Mouse (Mus musculus) forelimb bud, embryonic 11.5 days (tissue): ENCODE results near the gene Shf.
"Not testable (repeated sequence)": the region's sequence is repeated elsewhere in the genome, so short reads cannot be mapped to it uniquely, and the experiment has no call there.

Experiments used
- DNase-seq: peaks from one replicate; pipeline ENCODE4 v3.0.0-alpha.2; 2012; ENCODE audit warnings: low read depth, low spot score

The Shf gene

GRCm38 (mm10) chr2:122348531-122349131 lies 20.3 kb downstream of the Shf start:
- peak; percentile 76 for DNase-seq

DNA sequence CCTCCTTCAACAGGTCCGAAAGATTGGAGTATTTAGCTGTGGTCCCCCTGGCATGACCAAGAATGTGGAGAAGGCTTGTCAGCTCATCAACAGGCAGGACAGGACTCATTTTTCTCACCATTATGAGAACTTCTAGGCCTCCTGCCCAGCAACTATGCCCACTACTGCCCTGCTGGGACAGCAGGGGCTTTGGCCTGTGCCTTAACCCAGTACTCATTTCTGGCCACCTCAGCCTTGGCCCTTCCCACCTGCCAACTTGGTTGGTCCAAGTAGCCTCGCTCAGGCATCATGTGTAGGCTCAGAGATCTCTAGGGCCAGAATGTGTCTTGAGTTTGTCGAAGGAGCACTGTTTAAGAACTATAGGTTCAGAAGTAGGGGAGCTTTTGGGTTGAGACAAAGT lies 21.7 kb downstream of the Shf start:
- DNase-seq, result no peak

DNA sequence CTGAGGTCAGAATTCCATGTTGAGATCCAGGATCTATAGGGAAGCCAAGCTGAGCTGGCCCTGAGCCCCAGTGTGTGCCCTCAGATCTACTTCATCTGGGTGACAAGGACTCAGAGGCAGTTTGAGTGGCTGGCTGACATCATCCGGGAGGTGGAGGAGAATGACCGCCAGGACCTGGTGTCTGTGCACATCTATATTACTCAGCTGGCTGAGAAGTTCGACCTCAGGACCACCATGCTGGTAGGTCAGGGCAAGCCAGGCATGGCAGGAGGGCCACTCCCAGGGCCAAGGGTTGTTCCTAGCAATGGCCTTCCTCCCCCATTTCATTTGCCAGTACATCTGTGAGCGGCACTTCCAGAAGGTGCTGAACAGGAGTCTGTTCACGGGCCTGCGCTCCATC lies 22.8 kb downstream of the Shf start:
- DNase-seq, result not testable (repeated sequence)

DNA sequence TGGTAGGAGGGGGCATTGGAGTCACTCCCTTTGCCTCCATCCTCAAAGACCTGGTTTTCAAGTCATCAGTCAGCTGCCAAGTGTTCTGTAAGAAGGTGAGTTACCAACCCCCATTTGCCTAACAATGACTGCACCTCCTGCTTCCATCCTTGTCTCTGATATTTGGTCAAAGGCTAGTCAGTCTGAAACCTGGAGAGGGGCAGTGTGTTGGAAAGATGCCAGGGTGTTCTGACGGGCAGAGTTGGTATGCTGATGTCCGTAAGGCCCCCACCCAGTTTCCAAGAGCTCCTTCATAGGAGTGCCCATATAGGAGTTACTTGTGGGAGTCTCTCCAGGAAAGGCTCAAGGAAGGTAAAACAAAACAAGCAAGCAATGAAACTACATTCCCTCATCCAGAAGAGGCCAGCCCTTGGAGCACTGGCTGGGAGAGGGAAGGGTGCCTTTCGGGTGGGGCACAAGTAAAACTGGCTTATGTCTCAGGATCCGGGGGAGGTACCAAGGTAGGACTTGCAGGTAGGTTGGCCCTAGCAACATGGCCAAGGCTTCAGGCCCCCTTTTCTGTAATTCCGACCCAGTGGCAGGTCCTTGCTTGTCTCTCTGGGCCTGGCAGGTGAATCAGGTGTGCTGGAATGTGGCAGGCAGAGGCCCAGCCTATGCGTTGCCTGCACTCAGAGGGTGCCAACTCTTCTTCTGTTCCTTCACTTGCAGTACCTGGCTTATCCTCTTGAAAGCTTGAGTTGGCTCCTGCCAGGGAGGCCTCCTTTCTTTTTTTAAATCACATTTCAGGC lies 23.7 kb downstream of the Shf start:
- DNase-seq, result no peak

DNA sequence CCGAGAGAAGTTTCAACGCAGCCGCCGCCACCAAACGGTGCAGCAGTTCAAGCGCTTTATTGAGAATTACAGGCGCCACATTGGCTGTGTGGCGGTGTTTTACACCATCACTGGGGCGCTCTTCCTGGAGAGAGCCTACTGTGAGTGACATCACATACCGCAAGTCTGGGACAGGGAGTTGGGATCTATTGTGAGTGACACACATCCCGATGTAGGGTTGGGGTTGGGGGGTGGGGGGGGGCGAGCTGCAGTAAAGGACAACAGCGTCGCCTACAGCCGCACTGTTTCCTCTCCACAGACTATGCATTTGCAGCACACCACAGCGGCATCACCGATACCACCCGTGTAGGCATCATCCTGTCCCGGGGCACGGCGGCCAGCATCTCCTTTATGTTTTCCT lies 31.7 kb downstream of the Shf start:
- no peak for DNase-seq

- no peak for DNase-seq
These were observed 34.8 kb downstream of the Shf start for GRCm38 (mm10) chr2:122334170-122334569.

DNA sequence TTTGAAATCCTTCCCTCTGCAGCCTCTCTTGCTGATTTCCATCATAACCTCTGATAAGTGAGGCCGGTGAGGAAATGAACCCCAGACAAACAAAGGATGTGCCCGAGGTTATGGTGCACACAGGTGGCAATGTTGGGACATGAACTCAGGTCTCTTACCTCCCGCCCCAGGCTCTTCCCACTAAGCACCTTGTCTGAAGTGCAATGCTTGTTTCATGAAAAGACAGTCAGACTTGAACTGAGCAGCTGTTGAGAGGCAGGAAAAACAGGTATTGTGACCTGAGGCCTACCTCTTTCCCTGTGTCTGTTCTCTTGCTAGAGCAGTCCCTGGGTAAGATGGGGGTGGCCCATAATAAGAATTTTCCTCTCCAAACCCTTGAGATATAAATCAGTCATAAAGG lies 36.7 kb downstream of the Shf start:
- no peak for DNase-seq

DNA sequence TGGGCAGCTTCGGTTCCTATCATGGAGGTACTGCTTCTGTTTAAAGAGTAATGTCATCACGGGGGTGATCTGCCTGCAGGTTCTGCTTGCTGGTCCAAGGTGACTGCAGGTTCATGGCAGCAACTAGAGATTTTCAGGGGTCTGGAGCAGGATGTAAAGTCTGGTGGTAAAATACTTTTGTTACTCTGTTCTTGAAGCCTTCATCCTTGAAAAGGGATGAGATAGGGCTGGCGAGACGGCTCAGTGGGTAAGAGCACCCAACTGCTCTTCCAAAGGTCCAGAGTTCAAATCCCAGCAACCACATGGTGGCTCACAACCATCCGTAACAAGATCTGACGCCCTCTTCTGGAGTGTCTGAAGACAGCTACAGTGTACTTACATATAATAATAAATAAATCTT lies 38.6 kb downstream of the Shf start:
- not testable (repeated sequence) for DNase-seq

- DNase-seq, result no peak
These were observed 41.0 kb downstream of the Shf start for GRCm38 (mm10) chr2:122327986-122328385.

- DNase-seq, result no peak
These were observed 43.6 kb downstream of the Shf start for GRCm38 (mm10) chr2:122325361-122325760.

- no peak for DNase-seq
These were observed 44.4 kb downstream of the Shf start for GRCm38 (mm10) chr2:122324586-122324985.

DNA sequence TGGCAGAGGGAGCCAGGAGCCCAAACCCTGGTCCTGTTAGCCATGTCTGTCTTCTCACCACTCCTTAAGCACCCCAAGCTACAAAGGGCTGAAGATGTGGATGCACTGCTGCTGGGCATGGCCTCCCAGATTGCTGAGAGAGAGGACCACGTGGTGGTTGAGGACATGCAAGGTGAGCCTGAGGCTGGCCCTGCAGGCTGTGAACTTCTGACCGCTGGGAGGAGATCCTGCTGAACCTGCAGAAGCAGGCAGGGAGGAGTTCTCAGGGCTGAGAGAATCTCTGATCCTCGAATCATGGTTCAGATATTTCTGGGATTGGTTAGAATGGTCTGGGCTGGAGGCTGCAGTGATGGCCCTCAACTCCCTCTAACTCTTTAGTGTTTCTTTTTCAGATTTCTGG lies 45.0 kb downstream of the Shf start:
- DNase-seq, result no peak

GRCm38 (mm10) chr2:122317384-122317783 lies 51.6 kb downstream of the Shf start:
- DNase-seq, result no peak

GRCm38 (mm10) chr2:122315372-122315771 lies 53.6 kb downstream of the Shf start, which contains the start of gene Duox1:
TSS of gene Duox1 (plus strand) at chr2:122315672.
- DNase-seq, result no peak

- no peak for DNase-seq
These were observed 55.4 kb downstream of the Shf start, which contains the start of gene Duoxa1 for GRCm38 (mm10) chr2:122313536-122313935. TSS of gene Duoxa1 (minus strand) at chr2:122313730.

- peak; percentile 74 for DNase-seq
These were observed 56.1 kb downstream of the Shf start for GRCm38 (mm10) chr2:122312722-122313417.

DNA sequence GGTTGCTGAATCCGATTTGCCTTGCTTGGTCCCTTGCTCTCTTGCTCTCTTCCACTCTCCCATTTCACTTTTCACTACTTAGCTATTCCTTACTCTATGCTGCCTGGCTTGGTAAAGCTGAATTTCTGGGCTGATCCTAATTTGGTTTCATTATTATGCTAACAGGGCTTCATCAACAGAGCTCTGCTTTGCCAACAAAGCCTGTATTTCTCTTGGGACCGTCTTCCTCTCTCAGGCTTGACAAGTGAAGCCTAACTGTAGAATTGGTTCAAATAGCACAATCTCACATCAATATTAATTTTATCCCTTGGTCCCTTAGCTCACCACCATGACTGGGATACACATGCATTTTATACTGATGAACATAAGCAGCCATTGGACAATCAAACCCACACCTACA lies 57.4 kb downstream of the Shf start:
- DNase-seq, result no peak

- no peak for DNase-seq
These were observed 59.3 kb downstream of the Shf start for GRCm38 (mm10) chr2:122309647-122310046.

DNA sequence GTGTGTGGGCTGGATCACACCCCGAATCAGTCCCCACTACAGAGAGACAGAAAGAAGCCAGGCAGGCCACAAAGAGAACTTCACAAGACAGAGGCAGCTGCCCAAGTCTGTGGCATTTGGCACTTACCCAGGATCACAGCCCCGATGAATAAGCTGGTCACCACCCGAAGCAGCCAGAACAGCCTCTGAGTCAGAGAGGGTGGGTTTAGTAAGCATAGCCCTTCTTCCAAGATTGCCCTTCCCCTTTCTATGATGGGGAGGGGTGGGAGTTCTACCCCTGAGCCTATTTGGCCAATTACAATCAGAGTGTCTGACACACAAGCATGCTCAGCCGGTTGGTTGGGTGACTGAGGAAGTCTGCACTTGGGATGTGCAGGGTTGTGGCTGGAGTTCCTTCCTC lies 62.8 kb downstream of the Shf start:
- DNase-seq, result no peak

DNA sequence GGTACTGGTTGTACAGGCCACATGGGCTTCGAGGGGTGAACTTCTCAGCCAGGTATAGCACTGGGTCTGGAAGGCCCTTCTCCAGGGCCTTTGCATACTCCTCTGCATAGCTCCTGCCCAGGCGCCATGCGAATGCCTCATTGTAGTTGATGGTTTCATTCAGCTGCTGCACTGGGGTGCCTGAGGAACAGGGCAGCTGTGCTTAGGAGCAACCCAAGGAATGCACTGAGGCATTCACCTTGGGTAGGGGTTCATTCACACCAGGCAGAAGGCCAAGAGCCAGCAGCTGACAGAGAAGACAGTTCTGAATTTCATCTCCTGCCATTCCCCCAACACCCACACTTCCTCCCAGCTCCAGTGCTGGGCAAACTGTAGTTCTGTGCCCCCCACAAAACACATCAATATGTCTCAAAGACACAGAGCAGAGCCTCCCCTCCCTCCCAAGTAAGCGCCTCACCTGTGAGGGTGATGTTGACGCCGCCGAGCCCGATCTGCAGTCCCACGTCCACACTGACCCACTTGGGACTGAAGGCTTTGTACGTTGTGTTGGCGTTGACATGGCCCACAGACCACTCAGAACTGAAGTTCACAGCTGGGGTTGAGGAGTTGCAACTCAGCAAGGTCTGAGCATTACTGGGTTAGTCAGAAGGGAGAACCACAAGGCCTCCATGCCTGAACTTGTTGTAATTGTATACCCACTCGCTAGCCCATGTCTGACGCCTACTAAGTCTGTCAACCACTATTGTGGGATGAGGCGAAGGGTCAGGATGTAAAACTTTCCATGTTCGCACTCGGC lies 63.7 kb downstream of the Shf start:
- DNase-seq, result no peak

DNA sequence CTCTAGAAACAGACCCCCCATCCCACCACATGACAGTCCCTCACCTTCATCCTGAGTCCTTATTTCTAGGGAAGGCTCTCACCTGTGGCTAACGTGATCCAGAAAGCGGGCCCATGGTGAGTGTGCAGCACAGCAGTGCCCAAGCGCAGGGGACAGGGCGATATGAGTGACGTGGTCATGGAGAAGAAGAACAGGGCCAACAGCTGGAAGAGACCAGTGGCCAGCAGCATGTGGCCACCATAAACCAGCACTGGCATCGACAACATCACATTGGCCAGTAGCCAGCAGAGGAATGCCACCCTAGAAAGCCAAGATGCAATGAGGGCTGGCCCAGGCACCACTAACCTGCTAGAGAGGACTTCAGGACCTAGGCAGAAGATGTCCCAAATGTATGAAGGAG lies 64.4 kb downstream of the Shf start:
- DNase-seq, result no peak
